Mouse (Mus musculus): Measurements from ENCODE around the gene Capzb.

GRCm38 (mm10) chr4:139213935-139214371 lies 21.3 kb downstream of the Capzb start:
- TF ChIP-seq POLR2A (IDR thresholded peaks at IDR 0.05; ENCODE audit: borderline replicate concordance, extremely low read depth, insufficient read depth, insufficient read length, poor library complexity, severe bottlenecking), result no peak
- no peak for TF ChIP-seq CTCF (IDR thresholded peaks at IDR 0.05; ENCODE audit: borderline replicate concordance, extremely low read depth, insufficient read depth, insufficient read length)

Measured in brain, embryonic 14.5 days (tissue).